Mouse (Mus musculus): ENCODE measurements around the gene Gga3. TPM values are rescaled to one million over a fixed set of nuclear protein-coding genes. Genes with fewer than 3 reads are reported as not detected.

Gga3 gene
- polyA plus RNA-seq, 1 experiment from 2014 or later = 6.8 TPM

GRCm38 (mm10) chr11:115619949-115620348 is 16.1 kb upstream of the Gga3 start:
- Histone ChIP-seq H3K9me3 (ENCODE audit: low read length) (no peaks in the 10 kb centered on the region), H3K36me3 (ENCODE audit: insufficient read depth, low read length) (peaks cover 13% of the 10 kb centered on the region; the same call in 1 of the 2 replicates), H3K4me1 (ENCODE audit: insufficient read depth, low read depth, low read length) (no peaks in the 10 kb centered on the region), H3K27me3 (replicated peaks; ENCODE audit: insufficient read depth, low read length) (no peaks in the 10 kb centered on the region), H3K9ac (replicated peaks; ENCODE audit: low read depth) (no peak overlapping the region), H3K27ac (ENCODE audit: low read length) (no peak overlapping the region), H3K4me2 (replicated peaks; ENCODE audit: low read depth, low read length) (no peak overlapping the region), H3K4me3 (ENCODE audit: low read depth, low read length) (no peak overlapping the region)
- WGBS = 93% methylated on average over 7 of the region's 7 CpGs
- TF ChIP-seq EP300 (IDR thresholded peaks at IDR 0.05) = no peak
- TF ChIP-seq CTCF (IDR thresholded peaks at IDR 0.05) = no peak
- ATAC-seq (no peak), DNase-seq (ENCODE audit: low spot score) (no peak)

GRCm38 (mm10) chr11:115618732-115619516 is 15.1 kb upstream of the Gga3 start:
- ATAC-seq = no peak
- no peak overlapping the region for H3K4me2 ChIP-seq (replicated peaks; ENCODE audit: low read depth, low read length)
- H3K9me3 ChIP-seq (ENCODE audit: low read length) = no peaks in the 10 kb centered on the region
- no peak overlapping the region for H3K9ac ChIP-seq (replicated peaks; ENCODE audit: low read depth)
- H3K4me1 ChIP-seq (ENCODE audit: insufficient read depth, low read depth, low read length) = no peaks in the 10 kb centered on the region
- WGBS = 87% methylated on average over 16 of the region's 16 CpGs
- DNase-seq (ENCODE audit: low spot score) = no peak
- no peak overlapping the region for H3K4me3 ChIP-seq (ENCODE audit: low read depth, low read length)
- peaks cover 13% of the 10 kb centered on the region; the same call in 1 of the 2 replicates for H3K36me3 ChIP-seq (ENCODE audit: insufficient read depth, low read length)
- H3K27me3 ChIP-seq (replicated peaks; ENCODE audit: insufficient read depth, low read length) = no peaks in the 10 kb centered on the region
- H3K27ac ChIP-seq (ENCODE audit: low read length) = no peak overlapping the region
- no peak for TF ChIP-seq EP300 (IDR thresholded peaks at IDR 0.05)
- TF ChIP-seq CTCF (IDR thresholded peaks at IDR 0.05) = no peak

DNA sequence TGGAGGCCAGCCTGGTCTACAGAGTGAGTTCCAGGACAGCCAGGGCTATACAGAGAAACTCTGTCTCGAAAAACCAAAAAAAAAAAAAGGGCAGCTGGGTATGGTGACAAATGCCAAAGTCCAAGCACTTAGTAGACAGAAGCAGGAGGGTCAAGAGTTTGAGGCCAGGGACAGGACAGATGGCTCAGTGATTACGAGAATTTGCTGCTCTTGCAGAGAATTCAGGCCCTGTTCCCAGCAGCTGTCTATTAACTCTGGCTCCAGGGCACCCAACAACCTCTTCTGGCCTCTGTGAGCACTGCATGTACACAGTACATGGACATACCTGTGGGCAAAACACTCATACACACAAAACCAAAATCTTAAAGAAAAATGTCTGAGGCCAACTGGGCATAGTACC is 14.2 kb upstream of the Gga3 start:
- WGBS = 74% methylated on average over 2 of the region's 2 CpGs

DNA sequence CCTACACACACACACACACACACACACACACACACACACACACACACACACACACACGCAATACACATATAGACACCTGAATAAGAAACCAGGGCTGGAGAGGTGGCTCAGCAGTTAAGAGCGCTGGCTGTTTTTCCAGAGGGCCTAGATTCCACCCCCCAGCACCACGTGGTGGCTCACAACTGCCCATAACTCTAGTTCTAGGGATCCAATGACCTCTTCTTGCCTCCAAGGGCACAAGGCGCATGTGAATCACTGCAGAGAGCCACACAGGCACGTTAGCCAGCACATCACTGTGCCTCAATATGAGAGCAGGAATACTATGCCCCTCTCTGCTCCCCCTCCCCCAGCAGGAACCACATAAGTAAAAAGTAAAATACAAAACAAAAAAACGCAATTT is 13.0 kb upstream of the Gga3 start:
- no peaks in the 10 kb centered on the region for H3K9me3 ChIP-seq (ENCODE audit: low read length)
- H3K27ac ChIP-seq (ENCODE audit: low read length) = no peak overlapping the region
- WGBS = 79% methylated on average over 5 of the region's 6 CpGs
- no peak for ATAC-seq
- no peak for DNase-seq (ENCODE audit: low spot score)
- no peaks in the 10 kb centered on the region for H3K27me3 ChIP-seq (replicated peaks; ENCODE audit: insufficient read depth, low read length)
- peaks cover 7% of the 10 kb centered on the region for H3K4me1 ChIP-seq (ENCODE audit: insufficient read depth, low read depth, low read length)
- H3K4me3 ChIP-seq (ENCODE audit: low read depth, low read length) = no peak overlapping the region
- no peak overlapping the region for H3K9ac ChIP-seq (replicated peaks; ENCODE audit: low read depth)
- H3K36me3 ChIP-seq (ENCODE audit: insufficient read depth, low read length) = 0 out of 2 replicates have a peak, but pooled peaks cover 10% of the 10 kb centered on the region
- no peak overlapping the region for H3K4me2 ChIP-seq (replicated peaks; ENCODE audit: low read depth, low read length)
- TF ChIP-seq EP300 (IDR thresholded peaks at IDR 0.05) = no peak
- no peak for TF ChIP-seq CTCF (IDR thresholded peaks at IDR 0.05)

More for the DNA sequence above, 14.2 kb upstream of the Gga3 start:
- Histone ChIP-seq H3K4me3 (ENCODE audit: low read depth, low read length) (no peak overlapping the region), H3K27ac (ENCODE audit: low read length) (no peak overlapping the region), H3K4me1 (ENCODE audit: insufficient read depth, low read depth, low read length) (peaks cover 5% of the 10 kb centered on the region), H3K4me2 (replicated peaks; ENCODE audit: low read depth, low read length) (no peak overlapping the region), H3K9me3 (ENCODE audit: low read length) (no peaks in the 10 kb centered on the region), H3K9ac (replicated peaks; ENCODE audit: low read depth) (no peak overlapping the region), H3K27me3 (replicated peaks; ENCODE audit: insufficient read depth, low read length) (no peaks in the 10 kb centered on the region), H3K36me3 (ENCODE audit: insufficient read depth, low read length) (peaks cover 13% of the 10 kb centered on the region; the same call in 1 of the 2 replicates)
- no peak for ATAC-seq
- no peak for DNase-seq (ENCODE audit: low spot score)
- TF ChIP-seq CTCF (IDR thresholded peaks at IDR 0.05) = no peak

DNA sequence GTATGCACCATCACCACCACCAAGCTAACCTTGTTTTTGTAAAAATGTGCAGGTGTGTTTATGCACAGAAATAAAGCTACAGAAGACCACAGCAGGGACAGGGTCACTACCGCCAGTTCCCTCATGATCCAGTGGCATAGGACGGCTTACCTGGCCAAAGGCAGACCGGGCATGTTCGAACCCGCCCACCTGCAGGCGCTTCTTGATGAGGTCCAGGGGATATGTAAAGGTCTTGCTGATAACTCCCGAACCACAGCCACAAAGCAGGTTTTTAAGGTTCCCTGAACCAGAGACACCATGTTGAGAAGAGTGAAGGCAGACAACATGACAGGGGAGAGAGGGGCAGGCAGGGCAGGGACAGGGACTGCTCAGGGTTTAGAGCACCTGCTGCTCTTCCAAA is 12.5 kb upstream of the Gga3 start:
- H3K9ac ChIP-seq (replicated peaks; ENCODE audit: low read depth) = no peak overlapping the region
- no peaks in the 10 kb centered on the region for H3K27me3 ChIP-seq (replicated peaks; ENCODE audit: insufficient read depth, low read length)
- H3K4me3 ChIP-seq (ENCODE audit: low read depth, low read length) = no peak overlapping the region
- H3K4me1 ChIP-seq (ENCODE audit: insufficient read depth, low read depth, low read length) = peaks cover 12% of the 10 kb centered on the region
- H3K27ac ChIP-seq (ENCODE audit: low read length) = no peak overlapping the region
- ATAC-seq (no peak), DNase-seq (ENCODE audit: low spot score) (no peak)
- no peak for TF ChIP-seq EP300 (IDR thresholded peaks at IDR 0.05)
- no peak for TF ChIP-seq CTCF (IDR thresholded peaks at IDR 0.05)
- WGBS = 93% methylated on average over 7 of the region's 7 CpGs
- no peak overlapping the region for H3K4me2 ChIP-seq (replicated peaks; ENCODE audit: low read depth, low read length)
- H3K36me3 ChIP-seq (ENCODE audit: insufficient read depth, low read length) = 0 out of 2 replicates have a peak, but pooled peaks cover 10% of the 10 kb centered on the region
- no peaks in the 10 kb centered on the region for H3K9me3 ChIP-seq (ENCODE audit: low read length)

GRCm38 (mm10) chr11:115615875-115616274 is 12.0 kb upstream of the Gga3 start:
- 87% methylated on average over 6 of the region's 6 CpGs for WGBS
- no peak overlapping the region for H3K27ac ChIP-seq (ENCODE audit: low read length)
- H3K36me3 ChIP-seq (ENCODE audit: insufficient read depth, low read length) = 0 out of 2 replicates have a peak, but pooled peaks cover 10% of the 10 kb centered on the region
- no peak for DNase-seq (ENCODE audit: low spot score)
- H3K4me1 ChIP-seq (ENCODE audit: insufficient read depth, low read depth, low read length) = peaks cover 14% of the 10 kb centered on the region
- no peak overlapping the region for H3K4me2 ChIP-seq (replicated peaks; ENCODE audit: low read depth, low read length)
- H3K27me3 ChIP-seq (replicated peaks; ENCODE audit: insufficient read depth, low read length) = no peaks in the 10 kb centered on the region
- H3K4me3 ChIP-seq (ENCODE audit: low read depth, low read length) = no peak overlapping the region
- H3K9me3 ChIP-seq (ENCODE audit: low read length) = no peaks in the 10 kb centered on the region
- TF ChIP-seq EP300 (IDR thresholded peaks at IDR 0.05) = no peak
- TF ChIP-seq CTCF (IDR thresholded peaks at IDR 0.05) = no peak
- H3K9ac ChIP-seq (replicated peaks; ENCODE audit: low read depth) = no peak overlapping the region
- no peak for ATAC-seq

Data from lung, postnatal 0 days (tissue).